1 mouse cellular context compared by ENCODE assay signal in the genomic region with DNA sequence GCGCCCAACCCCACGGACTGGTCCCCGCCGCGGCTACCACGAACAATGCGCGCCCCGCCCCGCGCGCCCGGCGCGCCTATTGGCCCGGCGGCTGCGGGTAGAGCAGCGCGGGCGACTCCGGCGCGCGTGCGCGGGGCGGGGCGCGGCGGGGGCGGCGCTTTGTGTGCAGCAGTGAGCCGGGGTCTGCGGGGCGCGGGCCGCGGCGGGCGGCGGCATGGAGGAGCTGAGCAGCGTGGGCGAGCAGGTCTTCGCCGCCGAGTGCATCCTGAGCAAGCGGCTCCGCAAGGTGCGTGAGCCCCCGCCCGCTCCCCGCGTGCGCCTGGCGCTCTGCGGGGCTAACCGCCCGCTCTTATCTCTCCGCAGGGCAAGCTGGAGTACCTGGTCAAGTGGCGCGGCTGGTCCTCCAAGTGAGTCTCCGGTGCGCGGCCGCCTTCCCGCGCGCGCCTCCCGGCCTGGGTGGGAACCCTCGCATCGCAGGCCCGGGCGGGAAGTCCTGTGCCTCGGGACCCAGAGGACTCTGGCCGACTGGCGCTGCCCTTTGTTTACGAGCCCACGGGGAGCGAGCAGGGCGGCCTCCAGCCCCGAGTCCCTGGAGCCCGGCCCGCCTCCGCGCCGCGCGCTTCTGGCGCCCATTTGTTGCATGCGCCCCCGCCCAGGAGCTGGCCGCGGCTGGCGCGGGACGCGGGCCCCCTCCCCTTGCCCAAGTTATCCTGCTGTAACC.
A peak's percentile ranks its signal among the peaks of the same experiment; 100 is the strongest.
TF ChIP-seq lines count a peak whose summit lies in the region.

Gene Cbx2, plus strand, starts transcription at position 68 of the 721 bp plus-strand sequence.

TF ChIP-seq in myocyte, 11 proteins besides CTCF, POLR2A, EP300 and RAD21 (continued from another document):
- peak in 1 of 3 experiments; percentile 5 for TF ChIP-seq MYOD1 (IDR thresholded peaks at IDR 0.05; ENCODE audit: control insufficient read depth in 1 of 3, insufficient read length in 2 of 3, low read depth in 2 of 3)
